ENCODE assay signal across 8 mouse cellular contexts in the genomic region with DNA sequence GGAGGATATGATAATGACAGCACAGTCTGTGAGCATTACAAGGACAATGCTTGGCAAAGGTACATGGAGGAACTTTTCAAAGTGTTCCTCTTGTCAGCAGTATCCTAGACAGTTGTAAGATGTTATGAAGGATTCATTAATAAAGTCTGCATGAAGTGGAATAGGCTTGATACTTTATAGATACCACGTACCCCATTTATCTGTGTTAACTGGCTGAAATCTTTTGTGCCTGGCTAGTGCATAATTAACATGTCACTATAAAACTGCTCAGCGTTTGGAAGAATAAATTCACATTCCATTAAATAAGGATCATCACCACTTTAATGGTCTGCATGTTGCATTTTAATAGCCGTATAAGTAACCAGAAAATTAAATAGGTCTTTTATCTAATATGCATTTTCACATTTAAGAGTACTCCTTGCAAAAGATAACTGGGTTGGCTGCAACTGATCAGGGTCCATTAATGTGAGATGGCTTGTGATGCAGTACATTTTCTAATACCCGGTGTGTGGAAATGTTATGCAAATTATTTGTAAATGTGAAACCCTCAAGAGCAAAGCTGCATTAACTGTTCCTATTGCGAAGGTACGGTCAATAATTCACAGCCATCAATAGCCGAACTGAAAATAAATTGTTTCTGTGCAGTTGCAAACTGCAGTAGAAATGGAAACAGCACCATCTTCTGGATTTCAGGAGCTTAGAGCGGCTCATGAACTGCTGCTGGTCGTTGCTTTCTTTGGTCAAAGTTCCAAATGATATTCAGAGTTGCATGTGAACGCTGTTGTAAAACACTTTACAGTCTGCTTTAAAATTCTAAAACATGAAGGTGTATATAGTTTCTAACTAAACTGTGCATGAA.
A peak's percentile ranks its signal among the peaks of the same experiment; 100 is the strongest.
DNase-seq lines count a peak whose midpoint lies in the region; ATAC-seq and TF ChIP-seq lines count a peak whose summit lies in the region.

No protein-coding gene starts in this region.

- WGBS in lung, postnatal 0 days = 50% methylated on average over 10 of the region's 10 CpGs
- 48% methylated on average over 10 of the region's 10 CpGs for WGBS in stomach, embryonic 14.5 days

- no peak overlapping the region for H3K4me2 ChIP-seq in lung, postnatal 0 days (replicated peaks; ENCODE audit: low read depth, low read length)
- H3K4me2 ChIP-seq in stomach, embryonic 14.5 days (replicated peaks; ENCODE audit: low read depth, low read length) = peak overlapping the region; percentile 12; the same call in 1 of the 2 replicates

- no peak for ATAC-seq in lung, postnatal 0 days
- no peak for ATAC-seq in stomach, embryonic 14.5 days (ENCODE audit: insufficient number of reproducible peaks, insufficient read depth, low FRiP score, low read depth)

- TF ChIP-seq EP300 in lung, postnatal 0 days (IDR thresholded peaks at IDR 0.05) = no peak

- H3K9me3 ChIP-seq in lung, postnatal 0 days (ENCODE audit: low read length) = no peaks in the 10 kb centered on the region
- H3K9me3 ChIP-seq in stomach, embryonic 14.5 days (ENCODE audit: control insufficient read depth, low read depth, low read length) = no peaks in the 10 kb centered on the region

- no peaks in the 10 kb centered on the region for H3K36me3 ChIP-seq in lung, postnatal 0 days (ENCODE audit: insufficient read depth, low read length)
- no peaks in the 10 kb centered on the region for H3K36me3 ChIP-seq in stomach, embryonic 14.5 days (ENCODE audit: control insufficient read depth, insufficient read depth, low read length)

- no peaks in the 10 kb centered on the region for H3K4me1 ChIP-seq in lung, postnatal 0 days (ENCODE audit: insufficient read depth, low read depth, low read length)
- no peaks in the 10 kb centered on the region for H3K4me1 ChIP-seq in stomach, embryonic 14.5 days (ENCODE audit: control insufficient read depth, insufficient read depth, low read length)

- no peak overlapping the region for H3K9ac ChIP-seq in lung, postnatal 0 days (replicated peaks; ENCODE audit: low read depth)
- H3K9ac ChIP-seq in stomach, embryonic 14.5 days (replicated peaks; ENCODE audit: low read depth, low read length) = no peak overlapping the region

- no peak overlapping the region for H3K27ac ChIP-seq in lung, postnatal 0 days (ENCODE audit: low read length)
- H3K27ac ChIP-seq in left cerebral cortex, adult 2 months = peak overlapping the region; percentile 44; the same call in 1 of the 2 replicates
- no peak overlapping the region for H3K27ac ChIP-seq in stomach, embryonic 14.5 days (ENCODE audit: low read length)

- no peak overlapping the region for H3K4me3 ChIP-seq in lung, postnatal 0 days (ENCODE audit: low read depth, low read length)
- H3K4me3 ChIP-seq in left cerebral cortex, adult 2 months = peak overlapping the region; percentile 45
- no peak overlapping the region for H3K4me3 ChIP-seq in stomach, embryonic 14.5 days (ENCODE audit: low read depth, low read length)

- intact Hi-C loops in left cerebral cortex, adult 2 months (cut with DNase I) = loop anchor here (1.0 to 10.0 kb wide), 5 partner anchors 234 to 1731 kb away; no protein-coding TSS in a partner anchor

- peak; percentile 1 for DNase-seq in cerebellum, adult 9-10 months
- no peak for DNase-seq in cerebellum, adult 9-11 months
- DNase-seq in lung, postnatal 0 days (ENCODE audit: low spot score) = no peak
- DNase-seq in lung, postnatal 10 days = no peak
- DNase-seq in left cerebral cortex, adult 2 months (ENCODE audit: extremely low spot score in 1 of 2, low spot score in 2 of 2) = peak in 1 of 2 experiments; percentile 20
- DNase-seq in urinary bladder, postnatal 25 days (ENCODE audit: low spot score) = no peak
- DNase-seq in lung, postnatal 25 days (ENCODE audit: low spot score) = no peak

- no peaks in the 10 kb centered on the region for H3K27me3 ChIP-seq in lung, postnatal 0 days (replicated peaks; ENCODE audit: insufficient read depth, low read length)
- H3K27me3 ChIP-seq in stomach, embryonic 14.5 days (ENCODE audit: control insufficient read depth, insufficient read depth, low read length) = no peaks in the 10 kb centered on the region

- TF ChIP-seq CTCF in lung, postnatal 0 days (IDR thresholded peaks at IDR 0.05) = peak; percentile 30
- TF ChIP-seq CTCF in left cerebral cortex, adult 2 months (IDR thresholded peaks at IDR 0.05) = peak; percentile 86
